Mouse (Mus musculus) CH12.LX (cell line): Measurements from ENCODE around the gene Rhoa.

Experiments used
- CTCF ChIP-seq, 2 experiments: IDR thresholded peaks in 1 of 2; conservative IDR thresholded peaks in 1 of 2; 2 replicates each; pipeline ENCODE4 v1.5.1; 2011 to 2012; ENCODE audit warnings: low read depth in 2 of 2, low read length in 2 of 2, improper control_type of control experiment in 1 of 2, inconsistent platforms in 1 of 2, mild to moderate bottlenecking in 1 of 2, moderate library complexity in 1 of 2
- ELF1 ChIP-seq: IDR thresholded peaks from 2 replicates; pipeline ENCODE4 v1.6.1; 2014; ENCODE audit warnings: low read depth, mild to moderate bottlenecking, inconsistent platforms, low read length, improper control_type of control experiment
- EP300 ChIP-seq: IDR thresholded peaks from 2 replicates; pipeline ENCODE4 v1.6.1; 2011; ENCODE audit warnings: low read length, improper control_type of control experiment
- KAT2A ChIP-seq: IDR thresholded peaks from 2 replicates; pipeline ENCODE4 v1.6.1; 2012; ENCODE audit warnings: low read length, improper control_type of control experiment, inconsistent platforms; ENCODE audit not compliant: insufficient replicate concordance
- MAFK ChIP-seq: IDR thresholded peaks from 2 replicates; pipeline ENCODE4 v1.6.1; 2011; ENCODE audit warnings: low read length, improper control_type of control experiment; ENCODE audit not compliant: insufficient replicate concordance
- MAZ ChIP-seq: IDR thresholded peaks from 2 replicates; pipeline ENCODE4 v1.6.1; 2012; ENCODE audit warnings: low read depth, mild to moderate bottlenecking, inconsistent platforms, low read length, improper control_type of control experiment, moderate library complexity
- NELFE ChIP-seq: IDR thresholded peaks from 2 replicates; pipeline ENCODE4 v1.6.1; 2011; ENCODE audit warnings: low read depth, low read length, improper control_type of control experiment
- PAX5 ChIP-seq: IDR thresholded peaks from 2 replicates; pipeline ENCODE4 v1.6.1; 2012; ENCODE audit warnings: low read length, inconsistent platforms, mixed read lengths
- POLR2A ChIP-seq: IDR thresholded peaks from 2 replicates; pipeline ENCODE4 v1.6.1; 2011; ENCODE audit warnings: low read depth, mild to moderate bottlenecking, improper control_type of control experiment, low read length
- SMC3 ChIP-seq: IDR thresholded peaks from 2 replicates; pipeline ENCODE4 v1.6.1; 2011; ENCODE audit warnings: low read depth, low read length, improper control_type of control experiment
- UBTF ChIP-seq: IDR thresholded peaks from 2 replicates; pipeline ENCODE4 v1.6.1; 2012; ENCODE audit warnings: low read depth, mild to moderate bottlenecking, inconsistent platforms, low read length, improper control_type of control experiment, moderate library complexity
- USF1 ChIP-seq: IDR thresholded peaks from 2 replicates; pipeline ENCODE4 v1.6.1; 2014; ENCODE audit warnings: low read depth, mild to moderate bottlenecking, inconsistent platforms, low read length, improper control_type of control experiment

GRCm38 (mm10) chr9:108325811-108326210, 19.9 kb downstream of the Rhoa start:
- TF ChIP-seq KAT2A (no peak), USF1 (no peak), ELF1 (no peak), EP300 (no peak), PAX5 (no peak), CTCF (conservative IDR thresholded peaks at IDR 0.05 in 1 of 2, IDR thresholded peaks at IDR 0.05 in 1 of 2; ENCODE audit: low read depth in 2 of 2, low read length in 2 of 2) (no peak), UBTF (no peak), MAFK (no peak), NELFE (no peak), POLR2A (no peak), SMC3 (no peak), MAZ (no peak)
